Mouse (Mus musculus) gastrocnemius, postnatal 4 days (tissue): ENCODE measurements around the gene Esrrb. TPM values are rescaled to one million over a fixed set of nuclear protein-coding genes. Genes with fewer than 3 reads are reported as not detected.

Experiments
- DNase-seq, 2 experiments: peaks; one replicate each; pipeline ENCODE4 v3.0.0; 2021 to 2022; ENCODE audit warnings: low spot score in 2 of 2, mixed read lengths in 2 of 2
- long read RNA-seq, 2 experiments: library from polyadenylated mRNA; stranded (forward); transcript quantifications; one replicate each; pipeline ENCODE4 v2.0.0; 2021
- total RNA-seq, 2 experiments: library from RNA; stranded (reverse); gene quantifications; 2 replicates each; pipeline ENCODE4 v1.2.3; 2021

The Esrrb gene
- 1 to 10 TPM; 2.5 to 3.4 TPM for total RNA-seq
- long read RNA-seq, experiment 1, full-length matches to known transcripts: 1 of 4 reads
- long read RNA-seq, experiment 1, partial matches to known transcripts: 0 of 4 reads
- long read RNA-seq, experiment 1, other reads (novel, unspliced or antisense): 3 of 4 reads
- long read RNA-seq, experiment 2, partial matches to known transcripts: 0 of 2 reads
- long read RNA-seq, experiment 2, other reads (novel, unspliced or antisense): 1 of 2 reads

DNA sequence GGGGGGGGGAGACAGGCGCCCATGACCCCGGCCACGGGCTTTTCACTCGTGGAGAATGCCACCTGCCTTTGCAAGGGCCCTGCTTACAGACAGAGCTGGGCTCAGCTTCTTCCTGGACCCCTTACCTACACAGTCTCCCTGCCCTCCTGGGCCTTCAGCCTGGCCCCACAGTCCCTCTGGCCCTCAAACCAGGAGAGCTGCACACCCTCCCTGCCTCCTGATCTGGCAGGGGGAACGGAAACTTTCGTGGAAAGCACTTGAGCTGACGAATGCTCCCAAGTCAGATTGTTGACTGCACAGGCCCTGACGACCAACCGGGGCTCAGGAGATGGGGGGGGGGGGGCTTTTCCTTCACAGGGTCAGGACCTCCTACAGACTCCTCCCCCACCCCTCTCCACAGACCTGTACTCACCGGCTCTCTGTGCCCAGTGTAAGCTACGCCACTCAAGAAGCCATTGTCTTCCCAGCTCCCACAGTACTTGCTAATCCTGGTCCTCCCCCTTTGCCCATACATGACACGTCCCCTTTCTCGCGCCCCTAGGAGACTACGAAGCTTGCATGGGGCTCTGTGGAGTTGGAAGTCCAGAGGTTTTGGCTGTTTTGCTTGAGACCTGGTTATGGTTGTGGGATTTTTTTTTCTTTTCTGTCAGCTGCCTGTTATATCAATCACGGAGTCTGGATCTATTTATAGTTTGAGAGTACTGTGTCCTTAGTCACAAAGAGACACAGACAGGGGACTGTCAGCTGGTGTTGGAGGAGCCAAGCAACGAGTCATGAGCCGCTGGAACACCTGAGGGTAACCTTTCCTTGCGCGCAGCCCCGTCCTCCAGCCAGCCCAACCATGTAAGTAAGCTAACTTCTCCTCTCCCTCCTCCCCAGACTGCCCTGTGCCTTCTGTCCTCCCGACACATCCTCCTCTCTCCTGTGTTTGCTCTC is at the start of gene Esrrb:
Gene Esrrb, plus strand, starts transcription at position 422 of the 936 bp plus-strand sequence.
- no peak for DNase-seq

DNA sequence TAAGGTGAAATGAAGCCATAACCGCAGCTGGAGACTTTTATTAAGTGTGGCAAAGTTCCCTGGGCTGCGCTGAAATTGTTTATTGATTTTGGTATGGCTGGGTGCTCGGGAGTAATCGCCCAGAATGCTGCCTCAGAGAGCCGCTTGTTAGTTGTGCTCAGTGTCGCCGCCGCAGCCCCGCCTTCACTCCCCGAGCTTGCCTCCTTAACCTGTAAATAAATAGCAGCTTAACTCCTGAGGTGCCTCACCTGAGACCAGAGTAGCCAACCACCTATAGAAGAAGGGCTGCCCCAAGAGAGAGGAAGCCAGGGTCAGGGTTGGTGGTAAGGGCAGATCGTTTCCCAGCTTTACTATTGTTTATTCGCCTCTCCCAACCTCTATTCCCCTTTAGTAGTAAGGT is 40.3 kb upstream of the Esrrb start:
- DNase-seq: no peak

DNA sequence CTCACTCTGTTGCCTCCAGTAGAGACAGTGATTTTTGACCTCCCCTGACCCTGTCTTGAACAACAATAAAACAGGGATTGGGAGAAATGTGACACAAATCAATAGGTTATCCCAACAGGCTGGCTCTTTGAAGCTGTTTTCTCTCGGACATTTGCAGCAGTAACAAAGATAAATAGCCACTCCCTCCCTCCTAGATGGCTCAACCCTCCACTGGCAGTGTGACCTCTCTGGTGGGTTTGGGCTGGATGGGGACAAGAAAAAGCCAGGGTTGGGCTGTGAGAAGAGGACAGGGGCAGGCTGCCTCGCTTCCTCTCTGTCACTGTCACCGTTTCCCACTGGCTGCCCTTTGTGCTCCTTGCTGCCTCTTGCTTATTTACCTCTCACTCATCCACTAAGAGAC is 36.6 kb upstream of the Esrrb start:
- DNase-seq: no peak

DNA sequence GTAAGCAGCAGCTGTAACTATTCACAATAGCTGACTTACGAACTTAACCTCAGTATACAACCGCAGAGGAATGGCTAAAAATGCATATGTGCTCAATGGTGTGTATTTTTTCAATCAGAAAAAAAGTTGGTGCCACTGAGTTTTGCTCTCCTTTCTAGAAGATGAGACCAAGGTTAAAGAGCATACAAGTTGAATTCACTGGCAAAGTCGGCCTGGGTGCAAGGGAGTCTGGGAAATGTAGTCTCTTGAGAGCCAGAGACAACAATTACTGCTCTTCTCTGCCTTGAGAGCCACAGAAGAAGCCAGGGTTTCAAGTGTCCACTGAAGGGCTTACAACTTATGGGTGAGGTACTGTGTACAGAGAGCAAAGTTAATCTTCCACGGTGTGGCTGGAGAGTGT is 31.1 kb upstream of the Esrrb start:
- no peak for DNase-seq

DNA sequence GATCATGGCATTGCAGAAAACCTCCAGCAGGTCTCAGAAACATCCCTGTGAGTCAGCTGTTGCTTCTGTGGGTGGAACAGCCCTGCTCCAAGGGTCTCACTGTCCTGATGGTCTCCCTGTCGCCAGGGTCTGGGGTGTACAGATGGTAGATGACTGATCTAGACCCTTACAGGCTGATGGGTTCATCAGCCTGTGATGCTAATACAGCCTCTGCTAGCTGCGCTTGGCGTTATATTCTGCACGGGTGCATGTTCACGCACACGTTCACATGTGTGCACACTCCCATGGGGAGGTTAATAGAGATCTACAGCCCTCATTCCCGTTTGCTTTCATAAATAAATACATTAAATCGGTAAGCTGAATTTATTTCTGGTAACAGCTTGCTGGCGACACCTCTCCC is 30.2 kb upstream of the Esrrb start:
- DNase-seq: no peak

DNA sequence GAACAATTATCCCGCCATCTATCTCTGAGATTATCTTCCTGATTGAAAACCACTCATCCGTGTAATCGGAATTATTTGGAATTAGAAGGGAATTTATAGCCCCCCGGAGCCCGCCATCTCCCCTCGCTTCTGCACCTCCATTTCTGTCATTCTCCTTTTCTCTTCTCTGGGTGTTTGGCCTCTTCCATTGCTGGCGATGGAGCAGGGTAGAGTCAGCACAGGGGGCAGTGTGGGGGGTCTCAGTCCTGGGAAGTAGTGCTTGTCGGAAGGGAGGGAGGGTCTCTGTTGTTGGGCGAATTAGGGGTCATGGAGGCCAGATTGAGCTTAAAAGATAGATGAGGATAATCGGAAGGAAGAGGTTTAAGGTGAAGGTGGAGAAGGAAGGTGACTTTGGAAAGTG is 29.7 kb upstream of the Esrrb start:
- no peak for DNase-seq

DNA sequence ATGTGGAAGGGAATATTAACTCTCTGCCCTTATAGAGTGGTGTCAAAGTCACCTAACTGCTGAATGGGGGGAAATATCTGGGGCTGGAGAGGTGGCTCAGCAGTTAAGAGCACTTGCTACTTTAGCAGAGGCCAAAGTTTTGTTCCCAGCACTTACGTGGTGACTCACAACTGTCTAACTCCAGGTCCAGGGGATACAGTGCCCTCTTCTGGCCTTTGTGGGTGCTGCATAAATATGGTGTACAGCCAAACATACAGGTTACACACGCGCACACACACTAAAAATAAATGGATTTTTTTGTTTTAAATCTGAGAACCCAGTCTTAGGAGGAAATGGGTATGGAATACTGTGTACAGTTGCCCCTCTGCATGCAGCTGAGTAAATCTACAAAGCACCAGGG is 24.7 kb upstream of the Esrrb start:
- no peak for DNase-seq

DNA sequence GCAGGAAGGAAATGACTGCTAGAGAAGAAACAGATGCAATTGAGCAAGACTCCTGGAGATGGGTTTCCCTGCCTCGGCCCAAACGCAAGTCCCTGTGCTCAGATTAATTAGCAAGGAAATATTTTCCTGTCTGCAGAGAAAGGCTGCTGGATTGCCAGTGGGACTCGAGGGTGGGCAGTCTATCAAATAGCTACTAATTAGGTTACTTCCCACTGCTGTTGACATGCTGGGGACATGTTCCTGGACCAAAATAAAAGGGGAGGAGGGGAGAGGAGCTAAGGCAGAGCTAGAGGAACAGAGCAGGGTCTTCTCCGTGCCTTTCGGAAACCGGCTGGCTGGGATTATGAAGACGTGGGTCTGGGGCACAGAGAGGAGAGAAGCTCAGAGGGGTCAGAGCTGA is 24.0 kb upstream of the Esrrb start:
- no peak for DNase-seq

DNA sequence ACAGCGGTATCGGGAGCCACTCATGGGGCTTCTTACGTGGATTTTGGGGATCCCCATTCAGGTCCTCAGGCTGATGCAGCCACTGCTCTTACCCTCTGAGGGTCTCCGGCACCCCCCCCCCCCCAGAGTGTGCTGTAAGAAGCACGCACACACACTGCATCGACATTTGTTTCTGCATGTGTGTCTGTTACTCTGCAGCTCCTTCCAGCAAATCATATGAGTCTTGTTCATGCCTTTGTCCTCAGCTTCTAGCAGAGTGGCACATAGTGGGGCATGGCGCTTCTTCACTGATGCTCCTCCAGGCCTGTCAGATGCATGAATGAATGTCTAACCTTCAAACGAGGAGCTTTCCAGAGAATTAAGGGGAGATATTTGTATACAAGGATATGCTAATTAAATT is 11.4 kb upstream of the Esrrb start:
- no peak for DNase-seq

DNA sequence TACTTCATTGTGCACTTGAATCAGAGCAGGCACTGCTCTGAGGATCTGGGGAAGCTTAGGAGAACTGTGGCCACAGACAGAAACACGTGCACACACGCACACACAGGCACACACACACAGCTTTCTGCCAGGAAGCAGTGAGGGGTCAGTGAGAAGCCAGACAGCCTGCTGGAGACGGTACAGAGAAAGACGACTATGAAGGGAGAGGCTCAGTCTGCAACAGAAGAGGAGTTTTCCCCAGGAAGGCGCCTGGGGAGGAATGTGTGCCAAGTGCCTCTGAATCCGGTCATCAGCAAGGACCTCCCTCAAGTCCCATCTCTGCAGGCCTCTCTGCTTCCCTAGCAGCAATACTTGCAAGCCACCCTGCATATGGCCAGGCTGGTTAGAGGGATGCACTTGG is 1.5 kb upstream of the Esrrb start:
- no peak for DNase-seq

DNA sequence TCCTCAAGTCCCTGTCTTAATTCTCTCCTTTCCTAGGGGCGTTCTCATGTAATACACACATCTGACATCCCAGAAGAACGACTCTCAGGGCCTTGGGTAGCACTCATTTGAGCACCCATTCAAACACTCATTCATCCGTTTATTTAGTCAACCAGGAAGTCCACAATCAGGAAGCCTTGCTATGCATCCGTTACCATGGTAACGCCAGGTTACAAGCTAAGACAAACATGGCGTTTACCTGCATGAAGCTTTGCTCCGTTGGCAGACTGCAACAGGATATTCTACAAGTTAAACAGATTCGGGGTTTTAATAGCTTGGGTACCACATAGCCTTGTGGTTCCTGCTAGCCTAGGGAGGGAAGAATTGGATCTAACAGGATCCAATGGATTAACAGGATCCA is 1.0 kb upstream of the Esrrb start:
- DNase-seq: no peak

DNA sequence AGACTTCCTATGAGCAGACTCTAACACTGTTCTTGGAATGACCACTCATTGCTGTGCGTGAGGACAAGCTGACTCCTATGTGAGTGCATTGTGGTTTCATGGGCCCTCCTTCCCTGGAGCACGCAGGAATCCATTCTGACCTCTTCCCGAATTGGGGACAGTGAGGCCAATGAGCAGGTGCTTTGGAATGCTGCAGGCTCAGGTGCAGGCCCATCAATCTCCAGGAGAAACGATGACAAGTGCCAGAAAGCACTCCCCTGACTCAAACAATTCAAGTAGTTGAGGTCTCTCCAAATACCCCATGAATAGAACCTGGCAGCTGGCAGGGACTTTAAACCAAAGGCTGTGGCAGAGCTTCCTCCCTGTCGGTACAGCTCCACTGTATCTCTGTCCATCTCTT is 3.4 kb downstream of the Esrrb start:
- no peak for DNase-seq

DNA sequence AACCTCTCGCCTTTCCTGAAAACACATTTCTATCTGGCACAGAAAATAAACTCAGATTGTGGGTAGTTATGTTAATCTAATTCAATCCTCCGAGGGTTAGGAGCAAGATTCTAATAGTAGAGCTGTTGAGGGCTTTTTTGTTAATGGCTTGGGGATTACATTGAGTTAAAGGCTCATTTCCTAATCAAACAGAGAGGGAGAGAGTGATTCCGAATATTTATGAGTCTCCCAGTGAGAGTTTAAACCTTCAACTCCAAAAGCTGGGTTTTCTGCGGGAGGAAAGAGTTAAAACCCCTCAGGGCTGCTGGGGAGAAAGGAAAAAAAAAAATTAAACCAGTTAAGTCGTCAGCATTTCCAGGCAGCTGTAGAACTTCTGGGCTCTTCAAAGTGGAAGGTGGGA is 3.8 kb downstream of the Esrrb start:
- DNase-seq: no peak

DNA sequence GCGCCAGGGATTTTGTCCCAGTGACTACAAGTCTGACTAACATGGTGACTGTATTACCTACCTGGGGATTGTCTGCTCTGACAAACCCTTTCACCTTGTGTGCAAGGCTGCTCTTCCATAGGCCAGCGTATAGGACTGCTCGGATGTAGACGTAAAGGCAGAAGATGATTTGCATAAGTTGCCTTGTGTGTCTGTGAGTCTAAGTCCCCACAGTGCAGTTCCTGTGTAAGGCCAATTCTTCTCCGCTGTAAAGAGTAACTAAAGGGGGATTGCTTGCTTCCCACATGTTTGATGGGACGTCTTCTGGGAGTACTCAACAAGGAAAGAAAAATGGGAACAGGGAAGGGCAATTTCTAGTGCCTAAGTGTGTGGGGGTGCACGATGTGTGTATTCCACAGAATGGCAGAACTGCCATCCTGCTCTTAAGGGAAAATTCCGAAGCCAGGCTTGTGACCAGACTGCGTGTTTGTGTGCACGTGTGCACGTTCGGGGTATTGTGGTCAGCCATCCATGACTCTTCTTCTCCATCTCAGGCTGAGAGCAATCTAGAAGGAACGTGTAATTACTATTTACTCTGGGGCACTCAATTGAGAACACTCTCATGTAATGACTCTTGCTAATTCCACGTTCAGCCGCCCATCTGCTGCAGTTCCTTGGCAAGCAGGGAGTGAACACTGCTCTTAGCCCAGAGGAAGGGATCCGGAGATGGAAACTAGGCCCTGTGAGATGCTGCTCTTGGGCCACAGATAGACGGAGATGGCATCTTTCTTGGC is 9.9 kb downstream of the Esrrb start:
- DNase-seq: no peak

DNA sequence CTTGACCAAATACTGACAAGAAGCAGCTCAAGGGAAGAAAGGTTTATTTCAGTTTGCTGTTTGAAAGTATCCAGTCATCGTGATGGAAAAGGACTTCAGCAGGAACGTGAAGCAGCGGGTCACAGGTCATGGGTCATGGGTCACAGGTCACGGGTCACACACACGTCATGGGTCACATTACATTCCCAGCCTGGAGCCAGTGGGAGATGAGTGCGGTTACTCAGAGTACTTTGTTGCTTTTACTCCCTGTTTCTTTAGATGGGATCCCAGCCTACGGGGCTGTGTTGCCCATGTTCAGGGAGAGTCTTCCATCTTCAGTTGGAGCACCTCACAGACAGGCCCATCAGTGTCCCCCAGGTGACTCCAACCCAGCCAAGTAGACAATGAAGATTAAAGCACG is 13.4 kb downstream of the Esrrb start:
- no peak for DNase-seq

DNA sequence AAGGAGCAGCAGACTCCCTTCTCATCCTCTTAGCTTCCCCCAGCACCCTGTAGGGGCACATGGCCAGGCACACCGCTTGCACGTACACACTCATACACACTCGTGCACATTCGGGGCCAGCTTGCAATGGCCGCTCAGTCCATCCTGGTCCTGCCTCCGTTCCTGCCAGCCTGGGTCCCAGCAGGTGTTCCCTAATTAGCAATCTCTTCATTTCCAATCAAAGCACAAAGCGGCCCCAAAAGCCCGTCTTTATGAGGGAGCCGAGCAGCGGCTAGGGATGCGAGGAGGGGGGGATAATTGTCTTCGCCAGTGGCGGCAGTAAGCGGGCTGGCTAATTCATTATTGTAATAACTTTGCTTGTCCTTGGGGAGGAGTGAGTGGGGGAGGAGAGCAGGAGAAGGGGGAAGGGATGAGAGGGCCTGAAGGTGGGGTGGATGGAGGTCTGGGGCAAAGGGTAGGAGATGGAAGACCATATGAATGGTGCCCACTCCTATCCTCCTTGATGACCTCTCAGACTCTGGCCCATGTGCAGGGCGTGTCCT is 18.8 kb downstream of the Esrrb start:
- DNase-seq: no peak

DNA sequence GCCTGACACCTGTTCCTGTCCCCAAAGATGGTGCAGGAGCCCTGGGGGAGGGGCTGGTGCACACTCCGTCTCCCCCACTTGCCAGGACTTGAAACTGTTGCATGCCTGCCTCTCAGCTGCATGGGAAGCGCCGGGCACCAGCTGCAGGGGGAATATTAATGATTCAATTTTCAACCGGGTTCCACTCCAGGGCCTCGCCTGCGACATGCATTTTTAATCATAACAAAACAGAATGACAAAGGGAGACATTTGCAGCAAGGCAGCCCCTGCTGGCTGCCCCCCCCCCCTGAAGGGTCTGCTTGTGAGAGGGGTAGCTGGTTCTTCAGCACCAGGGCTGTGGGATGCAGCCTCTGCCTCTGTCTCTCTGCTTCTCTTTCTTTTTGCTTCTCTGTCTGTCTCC is 22.9 kb downstream of the Esrrb start:
- DNase-seq: no peak

DNA sequence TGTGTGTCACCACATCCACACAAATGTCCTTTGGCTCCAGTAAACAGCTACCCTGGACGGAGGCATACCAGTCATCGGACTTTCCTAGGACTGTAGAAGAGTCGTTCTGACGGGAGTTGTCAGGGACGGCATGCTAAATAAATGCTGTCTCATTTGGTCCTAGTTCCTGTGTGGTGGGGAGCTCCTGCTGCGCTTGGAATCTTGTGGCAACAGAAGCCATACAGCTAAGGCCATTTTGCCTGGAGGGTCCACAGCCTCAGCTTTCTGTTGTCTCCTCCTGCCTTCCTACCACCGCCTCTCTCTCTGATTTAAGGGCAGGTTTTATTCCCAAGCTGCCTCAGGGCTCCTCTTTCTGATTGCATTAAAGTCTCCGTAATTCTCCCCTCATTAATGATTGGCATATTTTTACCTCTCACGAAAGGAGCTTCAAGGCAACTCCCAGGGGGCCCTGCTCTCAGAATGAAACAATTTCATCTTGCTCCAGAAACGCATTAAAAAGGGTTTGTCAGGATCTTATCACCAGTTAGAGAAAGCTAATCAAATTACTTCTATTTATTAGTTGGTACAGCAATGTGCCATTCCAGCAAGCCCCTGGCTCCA is 26.9 kb downstream of the Esrrb start:
- DNase-seq: no peak

DNA sequence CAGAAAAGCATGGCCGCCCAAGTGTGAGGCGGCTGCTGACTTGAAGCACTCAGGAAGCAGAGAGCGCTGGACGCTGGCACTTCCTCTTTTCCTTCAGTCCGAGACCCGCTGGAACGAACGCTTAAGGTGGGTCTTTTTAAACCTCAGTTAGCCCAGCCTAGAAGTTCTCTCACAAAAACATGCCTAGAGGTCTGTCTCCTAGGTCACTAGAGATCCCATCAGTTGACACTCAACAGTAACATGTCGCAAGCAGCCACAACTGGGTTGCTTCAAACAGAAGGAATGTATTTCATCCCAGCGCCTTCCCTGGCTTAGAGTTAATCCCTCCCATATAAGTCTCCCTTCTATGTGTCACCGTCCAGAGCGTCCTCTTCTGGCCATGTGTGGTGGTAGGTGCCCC is 33.9 kb downstream of the Esrrb start:
- no peak for DNase-seq

DNA sequence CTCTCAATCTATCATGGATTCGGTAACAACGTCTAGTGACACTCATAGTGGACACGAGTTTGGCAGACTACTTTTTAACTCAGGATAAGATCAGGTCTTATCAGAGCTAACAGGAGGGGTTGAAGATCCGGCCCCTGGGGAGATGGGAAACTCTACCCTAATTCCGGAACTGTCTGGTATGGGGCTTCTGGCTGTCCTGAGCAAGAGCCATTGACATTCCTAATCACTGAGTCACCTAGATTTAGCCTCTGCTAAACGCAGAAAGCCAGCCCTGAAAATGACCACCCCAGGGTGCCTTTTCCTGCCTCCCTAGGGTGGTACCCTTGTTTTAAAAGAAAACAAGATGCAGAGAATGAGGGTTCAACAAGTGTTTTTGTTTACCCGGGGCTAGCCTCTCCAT is 34.4 kb downstream of the Esrrb start:
- DNase-seq: no peak

DNA sequence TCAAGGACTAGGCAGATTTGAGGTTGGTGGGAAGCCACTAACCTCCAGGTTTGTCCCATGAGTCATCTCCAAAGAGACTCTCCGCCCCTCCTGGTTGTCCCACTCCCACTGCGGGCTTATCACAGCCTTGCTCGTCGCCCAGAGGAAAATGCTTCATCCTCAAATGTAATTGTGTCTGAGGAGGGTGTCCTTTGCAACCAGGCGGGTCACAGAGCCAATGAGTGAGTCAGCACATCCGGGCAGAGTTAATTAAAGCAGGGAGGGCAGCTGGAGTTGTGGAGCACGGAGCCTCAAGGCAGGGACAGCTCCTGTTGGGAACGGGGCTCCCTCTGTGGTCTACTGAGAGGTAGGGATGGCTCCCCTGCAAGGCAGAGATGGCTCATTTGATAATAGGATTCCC is 37.8 kb downstream of the Esrrb start:
- DNase-seq: no peak
